Mouse (Mus musculus): ENCODE data around the gene Zfp958.

DNA sequence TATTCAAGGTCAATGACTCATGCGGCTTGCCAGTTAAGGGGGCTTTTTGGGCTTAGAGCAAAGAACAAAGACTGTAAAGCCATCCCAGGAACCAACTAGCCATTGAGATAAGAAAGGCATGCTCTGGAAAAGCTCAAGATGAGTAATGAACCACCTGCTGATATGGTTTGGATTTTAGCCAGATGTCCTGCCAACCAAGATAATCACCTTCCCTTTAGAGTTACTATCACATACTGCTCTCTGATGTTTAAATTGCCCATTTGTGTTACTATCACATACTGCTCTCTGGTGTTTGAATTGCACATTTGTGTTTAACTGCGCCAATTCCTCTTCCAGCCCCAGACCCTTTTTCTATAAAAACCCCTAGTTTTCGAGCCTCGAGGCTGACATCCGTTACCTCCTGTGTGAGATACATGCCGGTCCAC, 30.2 kb upstream of the Zfp958 start:
- TF ChIP-seq POLR2A (IDR thresholded peaks at IDR 0.05; ENCODE audit: borderline replicate concordance, low read depth, low read length) (no peak), CTCF (IDR thresholded peaks at IDR 0.05; ENCODE audit: low read depth, low read length) (no peak)
